In the genomic region with DNA sequence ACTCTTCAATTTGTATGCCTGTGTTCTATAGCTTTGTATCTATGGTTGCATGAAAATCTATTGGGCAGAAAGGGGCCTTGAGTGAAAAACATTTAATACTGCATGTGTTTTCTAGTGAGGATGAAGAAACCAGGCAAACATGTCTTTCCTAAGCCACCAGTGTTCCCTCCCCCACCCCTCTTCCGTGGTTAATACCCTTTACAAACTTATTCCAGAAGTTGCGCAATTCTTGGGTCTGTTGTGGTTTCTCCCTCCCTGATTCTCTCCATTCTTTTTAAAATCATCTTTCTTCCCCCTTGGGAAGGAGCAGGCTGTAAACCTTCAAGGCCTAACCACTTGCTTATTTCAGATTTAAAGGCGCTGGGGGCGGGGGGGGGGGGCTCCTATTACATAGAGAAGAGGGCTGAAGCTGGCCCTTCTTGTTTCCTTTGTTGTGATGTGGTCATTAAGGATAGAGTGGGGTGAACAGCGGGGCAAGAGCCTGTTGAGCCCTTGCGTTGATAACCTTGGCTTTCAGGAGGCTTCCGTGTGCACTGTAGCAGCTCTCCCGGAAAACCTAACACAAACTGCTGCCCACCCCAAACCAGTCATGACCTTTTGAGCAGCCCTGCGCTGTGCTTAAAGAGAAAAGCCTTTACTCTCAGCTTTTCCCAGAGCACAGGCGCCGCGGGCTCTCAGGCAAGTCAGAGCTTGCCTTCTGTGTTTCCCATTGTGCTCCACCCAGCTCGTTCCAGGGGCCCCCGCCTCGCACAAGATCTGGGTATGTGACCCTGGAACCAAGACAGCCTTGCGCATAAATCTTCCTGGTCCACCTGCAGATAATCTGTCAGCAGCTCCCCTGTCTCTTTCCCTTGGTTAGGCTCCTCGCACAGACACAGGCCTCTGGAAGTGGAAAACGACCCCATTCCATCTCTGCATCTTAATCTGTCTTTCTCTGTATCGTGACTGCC, we compare ENCODE assay signal across 9 mouse cellular contexts.
DNase-seq lines count a peak whose midpoint lies in the region; ATAC-seq lines count a peak whose summit lies in the region.
"Had no signal": no experiment of that assay in that cellular context is flagged by ENCODE, and none has a peak within 500 bp of the region (broad histone marks: within the 10 kb centered on the region; RNA-seq: fewer than 3 reads in every experiment).

No protein-coding gene starts in this region.

- H3K9ac ChIP-seq in heart, embryonic 12.5 days = peak overlapping the region; percentile 53; the same call in 1 of the 2 replicates
- 0 out of 2 replicates have a peak overlapping the region, but pooled peaks have one; percentile 48 for H3K9ac ChIP-seq in limb, embryonic 13.5 days
- no peak overlapping the region for H3K9ac ChIP-seq in midbrain, embryonic 15.5 days

- peak overlapping the region; percentile 88 for H3K27ac ChIP-seq in heart, embryonic 12.5 days (ENCODE audit: poor library complexity, severe bottlenecking)
- H3K27ac ChIP-seq in limb, embryonic 13.5 days = peak overlapping the region; percentile 85
- H3K27ac ChIP-seq in midbrain, embryonic 15.5 days = peak overlapping the region; percentile 60

- WGBS in heart, embryonic 12.5 days = 22% methylated on average over 19 of the region's 19 CpGs
- 7% methylated on average over 19 of the region's 19 CpGs for WGBS in limb, embryonic 13.5 days
- 11% methylated on average over 19 of the region's 19 CpGs for WGBS in midbrain, embryonic 15.5 days

- no peaks in the 10 kb centered on the region for H3K9me3 ChIP-seq in heart, embryonic 12.5 days (replicated peaks)
- H3K9me3 ChIP-seq in limb, embryonic 13.5 days = no peaks in the 10 kb centered on the region
- H3K9me3 ChIP-seq in midbrain, embryonic 15.5 days = no peaks in the 10 kb centered on the region

- DNase-seq in adipocyte (ENCODE audit: low spot score) = peak; percentile 15
- peak; percentile 71 for DNase-seq in embryo, embryonic 9.5 days (ENCODE audit: extremely low spot score)
- DNase-seq in right cerebral cortex, adult 18-20 months = no peak
- DNase-seq in layer of hippocampus, adult 8-10 months (ENCODE audit: low spot score in 2 of 2) = no peak
- DNase-seq in spleen, adult 12 weeks (ENCODE audit: low spot score) = no peak

- H3K4me3 ChIP-seq in heart, embryonic 12.5 days = no peak overlapping the region
- H3K4me3 ChIP-seq in limb, embryonic 13.5 days = no peak overlapping the region
- no peak overlapping the region for H3K4me3 ChIP-seq in midbrain, embryonic 15.5 days
- H3K4me3 ChIP-seq: erythroblast, embryonic 14.5 days had no signal

- no peaks in the 10 kb centered on the region for H3K36me3 ChIP-seq in heart, embryonic 12.5 days
- no peaks in the 10 kb centered on the region for H3K36me3 ChIP-seq in limb, embryonic 13.5 days
- H3K36me3 ChIP-seq in midbrain, embryonic 15.5 days (replicated peaks) = no peaks in the 10 kb centered on the region

- H3K4me2 ChIP-seq in heart, embryonic 12.5 days = peak overlapping the region; percentile 54
- peak overlapping the region; percentile 45 for H3K4me2 ChIP-seq in limb, embryonic 13.5 days (replicated peaks)
- peak overlapping the region; percentile 4; the same call in 1 of the 2 replicates for H3K4me2 ChIP-seq in midbrain, embryonic 15.5 days

- H3K27me3 ChIP-seq in heart, embryonic 12.5 days (replicated peaks) = no peaks in the 10 kb centered on the region
- no peaks in the 10 kb centered on the region for H3K27me3 ChIP-seq in limb, embryonic 13.5 days
- H3K27me3 ChIP-seq in midbrain, embryonic 15.5 days (replicated peaks) = no peaks in the 10 kb centered on the region

- peaks cover 21% of the 10 kb centered on the region for H3K4me1 ChIP-seq in heart, embryonic 12.5 days (replicated peaks)
- peaks cover 58% of the 10 kb centered on the region for H3K4me1 ChIP-seq in limb, embryonic 13.5 days
- peaks cover 51% of the 10 kb centered on the region for H3K4me1 ChIP-seq in midbrain, embryonic 15.5 days

- peak; percentile 29; the same call in 1 of the 2 replicates for ATAC-seq in heart, embryonic 12.5 days (ENCODE audit: insufficient number of reproducible peaks, low FRiP score)
- ATAC-seq in limb, embryonic 13.5 days (ENCODE audit: low FRiP score, low read depth) = peak; percentile 80
- ATAC-seq in midbrain, embryonic 15.5 days (replicated peaks) = peak; percentile 58

Comparison
In these comparisons a context has a peak if more than half of its experiments do, and no peak if none do; other contexts are left out.
1. DNase-seq: peak in adipocyte (single experiment) and embryo, embryonic 9.5 days (single experiment); none in right cerebral cortex, adult 18-20 months (single experiment), layer of hippocampus, adult 8-10 months (0 of 2) and spleen, adult 12 weeks (single experiment).
2. ATAC-seq: peak in every context shown above with its lines; median percentile 80 in limb, embryonic 13.5 days; 58 in midbrain, embryonic 15.5 days; 29 in heart, embryonic 12.5 days.
3. H3K4me2 ChIP-seq: peak in every context shown above with its lines; median percentile 54 in heart, embryonic 12.5 days; 45 in limb, embryonic 13.5 days; 4 in midbrain, embryonic 15.5 days.
4. Peak in every context shown above with its lines, with median percentiles within 50 percentile points of each other: H3K27ac ChIP-seq.